ENCODE assay signal across 8 mouse cellular contexts in the genomic region with DNA sequence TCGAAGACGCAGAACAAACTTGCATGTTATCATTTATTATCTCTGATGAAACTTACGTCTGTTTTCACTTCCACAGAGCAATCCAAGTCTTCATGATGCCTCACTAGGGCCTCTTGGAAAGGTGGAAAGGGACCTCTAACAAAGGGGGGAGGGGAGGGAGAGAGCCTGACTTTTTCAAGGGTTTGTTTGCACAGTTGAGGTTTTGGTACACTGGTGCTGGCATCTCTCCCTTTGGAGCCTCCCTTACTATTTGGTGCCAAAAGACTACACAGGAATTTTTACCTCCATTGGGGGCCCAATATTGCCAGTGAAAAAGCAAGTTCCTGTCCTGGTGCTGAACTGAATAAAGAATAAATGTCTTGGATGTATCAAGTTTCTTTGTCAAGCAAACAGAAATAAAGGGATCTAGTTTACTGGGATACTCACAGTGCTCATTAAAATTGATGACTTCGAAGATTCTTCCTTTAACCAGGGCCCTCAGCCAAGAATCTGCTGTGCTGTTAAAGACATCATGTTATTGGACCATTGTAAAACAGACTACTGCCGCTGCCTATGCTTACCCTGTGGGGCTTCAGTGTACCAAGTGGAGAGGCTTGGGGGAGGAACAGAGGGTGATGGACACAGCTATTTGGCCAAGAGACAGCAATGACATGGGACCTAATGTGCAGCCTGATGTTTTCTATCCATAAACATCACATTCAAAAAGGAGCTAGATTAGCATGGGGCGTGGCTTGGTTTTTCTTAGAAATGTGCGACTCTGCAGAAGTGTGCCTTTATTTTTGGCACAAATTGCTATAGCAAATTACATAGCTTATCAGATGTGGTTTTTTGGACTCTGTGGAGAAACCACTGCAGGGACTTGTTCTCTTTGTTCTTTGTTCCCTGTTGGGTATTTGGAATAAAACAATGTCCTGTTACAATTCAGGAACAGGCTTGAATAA.
A peak's percentile ranks its signal among the peaks of the same experiment; 100 is the strongest.
DNase-seq lines count a peak whose midpoint lies in the region; ATAC-seq and TF ChIP-seq lines count a peak whose summit lies in the region.

No protein-coding gene starts in this region.

- no peaks in the 10 kb centered on the region for H3K9me3 ChIP-seq in lung, embryonic 14.5 days (ENCODE audit: low read depth, low read length)
- no peaks in the 10 kb centered on the region for H3K9me3 ChIP-seq in hindbrain, embryonic 14.5 days (ENCODE audit: control insufficient read depth, low read length)
- no peaks in the 10 kb centered on the region for H3K9me3 ChIP-seq in midbrain, embryonic 14.5 days (ENCODE audit: control insufficient read depth, low read length)

- H3K4me3 ChIP-seq in lung, embryonic 14.5 days (ENCODE audit: low read depth, low read length): no peak overlapping the region
- H3K4me3 ChIP-seq in lung, adult 2 months (replicated peaks; ENCODE audit: extremely low read depth, low read depth, low read length): no peak overlapping the region
- no peak overlapping the region for H3K4me3 ChIP-seq in hindbrain, embryonic 14.5 days (replicated peaks; ENCODE audit: low read length)
- no peak overlapping the region for H3K4me3 ChIP-seq in midbrain, embryonic 14.5 days (replicated peaks; ENCODE audit: low read depth, low read length)
- no peak overlapping the region for H3K4me3 ChIP-seq in cerebellum, adult 2 months (replicated peaks; ENCODE audit: insufficient read depth, low read depth, low read length)

- TF ChIP-seq CTCF in lung, embryonic 14.5 days (IDR thresholded peaks at IDR 0.05; ENCODE audit: low read depth): no peak
- TF ChIP-seq CTCF in lung, adult 2 months (IDR thresholded peaks at IDR 0.05; ENCODE audit: insufficient read depth, low read length): no peak
- no peak for TF ChIP-seq CTCF in cerebellum, adult 2 months (IDR thresholded peaks at IDR 0.05; ENCODE audit: borderline replicate concordance, insufficient read depth, low read depth, low read length)

- peak overlapping the region; percentile 90 for H3K27ac ChIP-seq in lung, embryonic 14.5 days (ENCODE audit: low read depth)
- no peak overlapping the region for H3K27ac ChIP-seq in hindbrain, embryonic 14.5 days
- H3K27ac ChIP-seq in midbrain, embryonic 14.5 days (replicated peaks; ENCODE audit: low read depth, low read length): no peak overlapping the region
- H3K27ac ChIP-seq in cerebellum, adult 2 months (ENCODE audit: insufficient read depth, low read length): no peak overlapping the region

- TF ChIP-seq POLR2A in lung, adult 2 months (IDR thresholded peaks at IDR 0.05; ENCODE audit: borderline replicate concordance, extremely low read depth, low read depth, low read length): no peak
- no peak for TF ChIP-seq POLR2A in cerebellum, adult 2 months (IDR thresholded peaks at IDR 0.05; ENCODE audit: borderline replicate concordance, insufficient read depth, low read length)

- no peak for DNase-seq in frontal cortex, adult 2 months (ENCODE audit: extremely low spot score in 1 of 2, low spot score in 1 of 2)
- DNase-seq in lung, embryonic 14.5 days: peak; percentile 92
- DNase-seq in lung, adult 2 months: no peak
- DNase-seq in hindbrain, embryonic 14.5 days (ENCODE audit: low spot score): no peak
- peak; percentile 39 for DNase-seq in midbrain, embryonic 14.5 days
- no peak for DNase-seq in cerebellum, adult 2 months
- DNase-seq in cerebellum, postnatal 4 days (ENCODE audit: low spot score in 2 of 2): no peak

- ATAC-seq in frontal cortex, adult (ENCODE audit: low TSS enrichment): peak; percentile 35
- ATAC-seq in lung, embryonic 14.5 days (ENCODE audit: insufficient read depth): peak; percentile 95
- ATAC-seq in hindbrain, embryonic 14.5 days (ENCODE audit: low FRiP score): peak; percentile 51; the same call in 1 of the 2 replicates
- ATAC-seq in midbrain, embryonic 14.5 days (ENCODE audit: low FRiP score, low TSS enrichment): 0 out of 2 replicates have a peak, but pooled peaks have one; percentile 51

- H3K4me2 ChIP-seq in lung, embryonic 14.5 days: 0 out of 2 replicates have a peak overlapping the region, but pooled peaks have one; percentile 10
- no peak overlapping the region for H3K4me2 ChIP-seq in hindbrain, embryonic 14.5 days (replicated peaks)
- H3K4me2 ChIP-seq in midbrain, embryonic 14.5 days (ENCODE audit: low read length): no peak overlapping the region

- H3K36me3 ChIP-seq in lung, embryonic 14.5 days (ENCODE audit: insufficient read depth): no peaks in the 10 kb centered on the region
- H3K36me3 ChIP-seq in hindbrain, embryonic 14.5 days (replicated peaks; ENCODE audit: control insufficient read depth, insufficient read depth): no peaks in the 10 kb centered on the region
- H3K36me3 ChIP-seq in midbrain, embryonic 14.5 days (ENCODE audit: control insufficient read depth, insufficient read depth, low read length): no peaks in the 10 kb centered on the region

- peaks cover 39% of the 10 kb centered on the region for H3K4me1 ChIP-seq in lung, embryonic 14.5 days (ENCODE audit: insufficient read depth)
- peaks cover 12% of the 10 kb centered on the region; the same call in 1 of the 2 replicates for H3K4me1 ChIP-seq in lung, adult 2 months (ENCODE audit: control insufficient read depth, insufficient read depth, low read length)
- H3K4me1 ChIP-seq in hindbrain, embryonic 14.5 days (replicated peaks; ENCODE audit: control insufficient read depth, insufficient read depth, low read length): peaks cover 5% of the 10 kb centered on the region
- peaks cover 8% of the 10 kb centered on the region; the same call in 1 of the 2 replicates for H3K4me1 ChIP-seq in midbrain, embryonic 14.5 days (ENCODE audit: control insufficient read depth, insufficient read depth, low read length)
- 0 out of 2 replicates have a peak, but pooled peaks cover 2% of the 10 kb centered on the region for H3K4me1 ChIP-seq in cerebellum, adult 2 months (ENCODE audit: control insufficient read depth, insufficient read depth, low read length)

- no peak overlapping the region for H3K9ac ChIP-seq in lung, embryonic 14.5 days
- H3K9ac ChIP-seq in hindbrain, embryonic 14.5 days: no peak overlapping the region
- H3K9ac ChIP-seq in midbrain, embryonic 14.5 days (replicated peaks; ENCODE audit: low read length): no peak overlapping the region

- 31% methylated on average over 7 of the region's 7 CpGs for WGBS in lung, embryonic 14.5 days
- WGBS in lung, adult 2 months: 44% methylated on average over 7 of the region's 7 CpGs
- whole genome bisulfite sequencing in hindbrain, embryonic 14.5 days: 74% methylated on average over 7 of the region's 7 CpGs
- WGBS in midbrain, embryonic 14.5 days: 76% methylated on average over 7 of the region's 7 CpGs
- 46% methylated on average over 7 of the region's 7 CpGs for WGBS in cerebellum, adult 2 months

- H3K27me3 ChIP-seq in lung, embryonic 14.5 days (ENCODE audit: insufficient read depth, low read length): no peaks in the 10 kb centered on the region
- no peaks in the 10 kb centered on the region for H3K27me3 ChIP-seq in hindbrain, embryonic 14.5 days (ENCODE audit: control insufficient read depth, insufficient read depth, low read length)
- H3K27me3 ChIP-seq in midbrain, embryonic 14.5 days (ENCODE audit: control insufficient read depth, insufficient read depth, low read length): no peaks in the 10 kb centered on the region
- H3K27me3 ChIP-seq in cerebellum, adult 2 months (ENCODE audit: control insufficient read depth, insufficient read depth, low read length): no peaks in the 10 kb centered on the region

Comparison
In these comparisons a context has a peak if more than half of its experiments do, and no peak if none do; other contexts are left out.
1. DNase-seq: peak in lung, embryonic 14.5 days (single experiment) and midbrain, embryonic 14.5 days (single experiment); none in frontal cortex, adult 2 months (0 of 2), lung, adult 2 months (single experiment), hindbrain, embryonic 14.5 days (single experiment), cerebellum, adult 2 months (0 of 2) and cerebellum, postnatal 4 days (0 of 2).
2. ATAC-seq: peak in every context shown above with its lines; median percentile 95 in lung, embryonic 14.5 days; 51 in hindbrain, embryonic 14.5 days; 51 in midbrain, embryonic 14.5 days; 35 in frontal cortex, adult.